Mouse (Mus musculus): ENCODE measurements around the gene Kng1. TPM values are rescaled to one million over a fixed set of nuclear protein-coding genes. Genes with fewer than 3 reads are reported as not detected.

The Kng1 gene
- polyA plus RNA-seq, 1 experiment from 2014 or later, result 0.47 TPM

DNA sequence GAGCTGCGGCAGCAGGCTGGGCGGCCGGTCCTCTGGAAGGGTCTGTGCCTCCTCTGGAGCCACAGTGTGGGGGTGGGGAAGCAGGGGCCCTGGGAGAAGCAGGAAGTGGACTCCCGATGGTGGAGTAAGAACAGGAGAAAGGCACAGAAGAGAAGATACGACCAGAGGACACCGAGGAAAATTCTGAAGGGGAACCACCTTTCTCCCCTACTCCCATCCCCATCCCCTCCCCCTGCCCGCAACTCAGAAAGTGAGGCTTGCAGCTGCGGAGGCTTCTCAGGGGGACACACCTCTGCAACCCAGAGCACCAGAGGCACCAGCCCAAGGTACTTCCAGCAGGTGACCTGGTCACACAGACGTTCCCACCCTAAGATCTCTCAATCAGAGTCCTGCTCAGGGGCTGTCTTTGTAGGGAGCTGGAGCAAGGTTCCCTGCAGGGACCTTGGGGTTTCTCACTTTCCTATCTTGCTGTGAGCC is 42.5 kb downstream of the Kng1 start:
- DNase-seq (ENCODE audit: low spot score) (no peak), ATAC-seq (peak; percentile 62)
- H3K9me3 ChIP-seq (ENCODE audit: low read length), result no peaks in the 10 kb centered on the region
- H3K27ac ChIP-seq (ENCODE audit: low read length), result no peak overlapping the region
- TF ChIP-seq EP300 (IDR thresholded peaks at IDR 0.05) (no peak), CTCF (IDR thresholded peaks at IDR 0.05) (no peak)
- no peaks in the 10 kb centered on the region for H3K36me3 ChIP-seq (ENCODE audit: insufficient read depth, low read length)
- H3K4me3 ChIP-seq (ENCODE audit: low read depth, low read length), result peak overlapping the region; percentile 27
- WGBS, result under 1% methylated on average over 9 of the region's 9 CpGs
- H3K9ac ChIP-seq (replicated peaks; ENCODE audit: low read depth), result peak overlapping the region; percentile 32; the same call in 1 of the 2 replicates
- peaks cover 3% of the 10 kb centered on the region; the same call in 1 of the 2 replicates for H3K4me1 ChIP-seq (ENCODE audit: insufficient read depth, low read depth, low read length)
- peak overlapping the region; percentile 52 for H3K4me2 ChIP-seq (replicated peaks; ENCODE audit: low read depth, low read length)
- H3K27me3 ChIP-seq (replicated peaks; ENCODE audit: insufficient read depth, low read length), result no peaks in the 10 kb centered on the region

- no peaks in the 10 kb centered on the region for H3K27me3 ChIP-seq (replicated peaks; ENCODE audit: insufficient read depth, low read length)
- peak overlapping the region; percentile 27; the same call in 1 of the 2 replicates for H3K4me3 ChIP-seq (ENCODE audit: low read depth, low read length)
- TF ChIP-seq EP300 (IDR thresholded peaks at IDR 0.05), result no peak
- TF ChIP-seq CTCF (IDR thresholded peaks at IDR 0.05), result no peak
- H3K27ac ChIP-seq (ENCODE audit: low read length), result no peak overlapping the region
- H3K36me3 ChIP-seq (ENCODE audit: insufficient read depth, low read length), result no peaks in the 10 kb centered on the region
- H3K9ac ChIP-seq (replicated peaks; ENCODE audit: low read depth), result peak overlapping the region; percentile 32; the same call in 1 of the 2 replicates
- ATAC-seq (peak; percentile 16; the same call in 1 of the 2 replicates), DNase-seq (ENCODE audit: low spot score) (no peak)
- WGBS, result 15% methylated on average over 10 of the region's 10 CpGs
- peak overlapping the region; percentile 52 for H3K4me2 ChIP-seq (replicated peaks; ENCODE audit: low read depth, low read length)
- no peaks in the 10 kb centered on the region for H3K9me3 ChIP-seq (ENCODE audit: low read length)
- peaks cover 3% of the 10 kb centered on the region; the same call in 1 of the 2 replicates for H3K4me1 ChIP-seq (ENCODE audit: insufficient read depth, low read depth, low read length)
Observed at GRCm38 (mm10) chr16:23100613-23101012, 42.9 kb downstream of the Kng1 start.

- TF ChIP-seq EP300 (IDR thresholded peaks at IDR 0.05) (no peak), CTCF (IDR thresholded peaks at IDR 0.05) (no peak)
- Histone ChIP-seq H3K4me3 (ENCODE audit: low read depth, low read length) (peak overlapping the region; percentile 33), H3K36me3 (ENCODE audit: insufficient read depth, low read length) (no peaks in the 10 kb centered on the region), H3K27ac (ENCODE audit: low read length) (no peak overlapping the region), H3K4me1 (ENCODE audit: insufficient read depth, low read depth, low read length) (peaks cover 3% of the 10 kb centered on the region; the same call in 1 of the 2 replicates), H3K27me3 (replicated peaks; ENCODE audit: insufficient read depth, low read length) (no peaks in the 10 kb centered on the region), H3K9me3 (ENCODE audit: low read length) (no peaks in the 10 kb centered on the region), H3K4me2 (replicated peaks; ENCODE audit: low read depth, low read length) (peak overlapping the region; percentile 58), H3K9ac (replicated peaks; ENCODE audit: low read depth) (peak overlapping the region; percentile 41)
- peak; percentile 19 for DNase-seq (ENCODE audit: low spot score)
- ATAC-seq, result no peak
- WGBS, result 10% methylated on average over 15 of the region's 15 CpGs
Observed at GRCm38 (mm10) chr16:23102340-23103037, 44.8 kb downstream of the Kng1 start.

- TF ChIP-seq CTCF (IDR thresholded peaks at IDR 0.05) (no peak), EP300 (IDR thresholded peaks at IDR 0.05) (no peak)
- Histone ChIP-seq H3K9ac (replicated peaks; ENCODE audit: low read depth) (peak overlapping the region; percentile 41), H3K4me1 (ENCODE audit: insufficient read depth, low read depth, low read length) (peaks cover 3% of the 10 kb centered on the region; the same call in 1 of the 2 replicates), H3K4me2 (replicated peaks; ENCODE audit: low read depth, low read length) (peak overlapping the region; percentile 58), H3K36me3 (ENCODE audit: insufficient read depth, low read length) (no peaks in the 10 kb centered on the region), H3K27ac (ENCODE audit: low read length) (no peak overlapping the region), H3K4me3 (ENCODE audit: low read depth, low read length) (peak overlapping the region; percentile 33), H3K27me3 (replicated peaks; ENCODE audit: insufficient read depth, low read length) (no peaks in the 10 kb centered on the region), H3K9me3 (ENCODE audit: low read length) (no peaks in the 10 kb centered on the region)
- WGBS, result 30% methylated on average over 17 of the region's 17 CpGs
- no peak for DNase-seq (ENCODE audit: low spot score)
- no peak for ATAC-seq
Observed at GRCm38 (mm10) chr16:23103038-23103745, 45.5 kb downstream of the Kng1 start.

DNA sequence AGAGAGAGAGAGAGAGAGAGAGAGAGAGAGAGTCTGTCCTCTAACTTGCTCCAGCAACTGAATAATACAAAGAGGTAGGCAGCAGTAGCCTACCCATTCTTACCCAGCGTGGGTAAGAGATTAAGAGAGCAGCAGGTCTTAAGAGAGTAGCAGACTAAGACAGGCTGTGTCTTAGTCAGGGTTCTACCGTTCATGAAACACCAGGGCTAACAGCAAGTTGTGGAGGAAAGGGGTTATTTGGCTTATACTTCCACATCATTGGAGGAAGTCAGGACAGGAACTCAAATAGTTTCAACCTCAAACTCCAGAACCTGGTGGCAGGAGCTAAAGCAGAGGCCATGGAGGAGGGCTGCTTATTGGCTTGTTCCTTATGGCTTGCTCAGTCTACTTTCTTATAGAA is 46.2 kb downstream of the Kng1 start:
- Histone ChIP-seq H3K9ac (replicated peaks; ENCODE audit: low read depth) (no peak overlapping the region), H3K9me3 (ENCODE audit: low read length) (no peaks in the 10 kb centered on the region), H3K27ac (ENCODE audit: low read length) (no peak overlapping the region), H3K27me3 (replicated peaks; ENCODE audit: insufficient read depth, low read length) (no peaks in the 10 kb centered on the region), H3K4me1 (ENCODE audit: insufficient read depth, low read depth, low read length) (peaks cover 5% of the 10 kb centered on the region; the same call in 1 of the 2 replicates), H3K4me3 (ENCODE audit: low read depth, low read length) (no peak overlapping the region), H3K4me2 (replicated peaks; ENCODE audit: low read depth, low read length) (no peak overlapping the region), H3K36me3 (ENCODE audit: insufficient read depth, low read length) (no peaks in the 10 kb centered on the region; the same call in 1 of the 2 replicates)
- DNase-seq (ENCODE audit: low spot score) (no peak), ATAC-seq (no peak)
- WGBS, result 58% methylated on average over 2 of the region's 2 CpGs
- no peak for TF ChIP-seq EP300 (IDR thresholded peaks at IDR 0.05)
- no peak for TF ChIP-seq CTCF (IDR thresholded peaks at IDR 0.05)

DNA sequence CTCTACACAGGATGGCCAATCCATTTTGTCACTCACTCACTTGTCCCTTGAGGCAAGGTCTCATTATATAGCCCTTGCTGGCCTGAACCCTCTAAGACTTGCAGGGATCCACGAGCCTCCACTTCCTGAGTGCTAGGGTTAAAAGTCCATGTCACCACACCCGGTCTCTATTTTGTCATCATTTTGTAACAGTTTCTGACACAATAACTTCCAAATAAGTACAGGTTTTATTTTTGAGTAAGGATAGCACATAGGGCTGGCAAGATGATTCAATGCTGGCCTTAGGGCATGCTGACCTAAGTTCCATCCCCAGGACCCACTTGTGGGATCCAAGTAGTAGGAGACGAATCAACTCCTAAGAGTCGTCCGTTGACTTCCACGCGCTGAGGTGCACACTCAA is 48.5 kb downstream of the Kng1 start:
- no peak overlapping the region for H3K27ac ChIP-seq (ENCODE audit: low read length)
- TF ChIP-seq CTCF (IDR thresholded peaks at IDR 0.05) (no peak), EP300 (IDR thresholded peaks at IDR 0.05) (no peak)
- H3K4me3 ChIP-seq (ENCODE audit: low read depth, low read length), result no peak overlapping the region
- H3K9me3 ChIP-seq (ENCODE audit: low read length), result no peaks in the 10 kb centered on the region
- no peak overlapping the region for H3K4me2 ChIP-seq (replicated peaks; ENCODE audit: low read depth, low read length)
- ATAC-seq (no peak), DNase-seq (ENCODE audit: low spot score) (no peak)
- peaks cover 12% of the 10 kb centered on the region; the same call in 1 of the 2 replicates for H3K4me1 ChIP-seq (ENCODE audit: insufficient read depth, low read depth, low read length)
- no peak overlapping the region for H3K9ac ChIP-seq (replicated peaks; ENCODE audit: low read depth)
- no peaks in the 10 kb centered on the region for H3K27me3 ChIP-seq (replicated peaks; ENCODE audit: insufficient read depth, low read length)
- WGBS, result 55% methylated on average over 7 of the region's 7 CpGs
- no peaks in the 10 kb centered on the region; the same call in 1 of the 2 replicates for H3K36me3 ChIP-seq (ENCODE audit: insufficient read depth, low read length)
